Mouse (Mus musculus) frontal cortex, postnatal 14 days (tissue): ENCODE results near the gene Kifc5b.
"Not testable (repeated sequence)": the region's sequence is repeated elsewhere in the genome, so short reads cannot be mapped to it uniquely, and the experiment has no call there.

Source experiments
- DNase-seq, 2 experiments: peaks; one replicate each; pipeline ENCODE4 v3.0.0; 2022; ENCODE audit warnings: low spot score in 2 of 2

Gene Kifc5b

GRCm38 (mm10) chr17:26971247-26971905 lies 54.5 kb downstream of the Kifc5b start:
- no peak for DNase-seq

- DNase-seq, result no peak
Measured at GRCm38 (mm10) chr17:26972107-26972506, 55.2 kb downstream of the Kifc5b start.

GRCm38 (mm10) chr17:26972703-26973574 lies 56.0 kb downstream of the Kifc5b start, which contains the start of gene Zbtb9:
Gene Zbtb9, plus strand, starts transcription at chr17:26973167.
- peak; percentile 94 for DNase-seq

GRCm38 (mm10) chr17:26974547-26974946 lies 57.7 kb downstream of the Kifc5b start:
- DNase-seq, result no peak

- no peak for DNase-seq
Measured at GRCm38 (mm10) chr17:26975415-26975814, 58.5 kb downstream of the Kifc5b start.

GRCm38 (mm10) chr17:26977354-26977753 lies 60.5 kb downstream of the Kifc5b start:
- not testable (repeated sequence) for DNase-seq

GRCm38 (mm10) chr17:26979426-26979825 lies 62.5 kb downstream of the Kifc5b start:
- no peak for DNase-seq

- no peak for DNase-seq
Measured at GRCm38 (mm10) chr17:26981050-26981449, 64.2 kb downstream of the Kifc5b start.
